Mouse (Mus musculus) frontal cortex, postnatal 14 days (tissue): ENCODE results near the gene Utp20.
"Not testable (repeated sequence)": the region's sequence is repeated elsewhere in the genome, so short reads cannot be mapped to it uniquely, and the experiment has no call there.

Experiments
- DNase-seq, 2 experiments: peaks; one replicate each; pipeline ENCODE4 v3.0.0; 2022; ENCODE audit warnings: low spot score in 2 of 2

Gene Utp20

GRCm38 (mm10) chr10:88783941-88784340 is 42.7 kb downstream of the Utp20 start:
- DNase-seq: no peak

GRCm38 (mm10) chr10:88783135-88783534 is 43.5 kb downstream of the Utp20 start:
- DNase-seq: not testable (repeated sequence)

DNA sequence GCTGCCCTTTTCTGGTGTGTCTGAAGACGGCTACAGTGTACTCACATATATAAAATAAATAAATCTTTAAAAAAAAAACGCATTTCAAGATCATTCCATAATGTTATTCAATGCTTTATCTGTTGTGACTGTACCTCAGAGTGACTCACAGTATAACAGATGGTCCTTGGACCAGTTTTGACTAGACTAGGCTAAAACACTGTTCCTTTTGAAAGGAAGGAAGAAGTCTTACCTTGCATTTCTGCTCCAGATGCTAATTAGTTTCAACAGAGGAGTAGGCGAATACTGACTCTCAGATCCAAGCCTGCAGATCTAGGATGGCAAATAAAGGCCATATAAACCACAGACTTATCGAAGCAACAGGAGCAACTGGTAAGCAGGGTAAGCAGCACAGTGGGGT is 45.9 kb downstream of the Utp20 start:
- DNase-seq: no peak

GRCm38 (mm10) chr10:88776206-88776605 is 50.4 kb downstream of the Utp20 start:
- DNase-seq: no peak

DNA sequence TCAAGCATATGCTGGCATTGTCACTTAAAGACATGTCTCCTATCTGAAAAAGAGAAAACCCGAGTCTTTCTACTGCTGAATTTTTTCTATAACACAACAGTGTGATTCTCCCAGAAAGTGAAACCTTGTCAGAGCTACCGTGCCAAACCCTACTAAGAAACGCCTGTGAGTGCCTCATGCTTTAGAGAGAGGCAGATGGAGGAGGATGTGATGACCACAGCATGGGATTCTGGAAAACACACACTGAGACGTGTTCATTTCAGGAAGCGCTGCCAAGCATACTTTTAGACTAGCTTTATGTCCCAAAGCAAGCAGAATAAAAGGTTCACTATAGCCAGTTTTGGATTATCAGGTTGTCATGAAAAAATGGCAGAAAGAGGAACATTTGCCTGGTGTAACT is 53.6 kb downstream of the Utp20 start:
- DNase-seq: not testable (repeated sequence)

DNA sequence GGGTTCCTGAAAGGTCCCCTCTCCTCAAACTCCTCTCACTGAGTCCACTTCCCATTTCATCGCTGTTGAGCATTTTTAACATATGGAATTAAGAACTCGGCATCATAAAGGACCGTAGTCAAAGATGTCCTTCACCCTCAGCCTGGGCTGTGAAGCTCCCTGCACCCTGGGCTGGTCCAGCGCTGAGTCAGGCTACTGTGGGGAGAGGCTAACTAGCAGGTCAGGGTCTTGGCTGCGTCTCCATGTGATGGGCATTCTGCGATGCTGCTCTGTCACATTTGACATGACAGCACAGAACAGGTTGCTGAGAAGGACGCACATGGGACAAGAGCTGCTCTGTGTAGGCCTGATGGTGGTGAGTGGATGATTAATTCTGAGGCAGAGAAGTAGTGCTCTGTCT is 56.9 kb downstream of the Utp20 start:
- DNase-seq: no peak

GRCm38 (mm10) chr10:88768961-88769360 is 57.6 kb downstream of the Utp20 start:
- no peak for DNase-seq

GRCm38 (mm10) chr10:88765431-88766142 is 61.0 kb downstream of the Utp20 start:
- no peak for DNase-seq

- no peak for DNase-seq
Measured at GRCm38 (mm10) chr10:88761524-88762212, 64.9 kb downstream of the Utp20 start.

DNA sequence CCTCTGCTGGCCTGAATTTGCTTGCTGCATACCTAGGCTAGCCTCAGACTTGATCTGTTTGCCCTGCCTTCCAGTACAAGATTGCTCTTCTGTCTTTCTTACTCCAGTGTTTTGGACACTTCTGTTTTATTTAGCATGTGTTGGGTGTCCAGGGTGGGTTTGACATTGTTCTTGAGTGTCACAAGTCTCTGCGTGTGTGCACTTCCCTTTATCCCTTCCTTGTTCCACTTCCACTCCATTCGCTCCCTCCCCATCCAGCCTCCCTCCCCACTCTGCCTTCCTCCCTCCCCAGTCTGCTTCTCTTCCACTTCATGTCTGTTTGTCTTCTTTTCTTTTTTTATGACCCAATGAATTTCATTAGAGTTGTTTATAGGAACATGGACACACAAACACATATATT is 85.2 kb downstream of the Utp20 start:
- DNase-seq: no peak

GRCm38 (mm10) chr10:88740781-88741180 is 85.8 kb downstream of the Utp20 start:
- DNase-seq: no peak

DNA sequence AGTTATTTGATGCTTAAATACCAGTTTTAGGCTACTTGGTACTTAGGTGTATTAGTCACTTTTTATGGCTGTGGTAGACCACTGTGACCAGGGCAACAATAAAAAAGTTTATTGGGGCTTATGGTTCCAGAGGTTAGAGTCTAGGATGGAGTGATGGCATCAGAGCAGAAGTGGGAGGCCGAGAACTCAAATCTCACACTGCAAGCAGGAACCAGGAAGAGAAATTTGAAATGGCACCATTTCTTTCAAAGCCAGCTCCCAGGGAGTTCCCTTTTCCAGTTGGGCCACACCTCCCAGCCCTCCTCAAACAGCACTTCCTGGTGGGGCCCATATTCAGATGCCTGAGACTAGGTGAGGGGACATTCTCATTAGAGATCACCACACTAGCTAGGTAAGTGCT is 86.8 kb downstream of the Utp20 start:
- DNase-seq: no peak

DNA sequence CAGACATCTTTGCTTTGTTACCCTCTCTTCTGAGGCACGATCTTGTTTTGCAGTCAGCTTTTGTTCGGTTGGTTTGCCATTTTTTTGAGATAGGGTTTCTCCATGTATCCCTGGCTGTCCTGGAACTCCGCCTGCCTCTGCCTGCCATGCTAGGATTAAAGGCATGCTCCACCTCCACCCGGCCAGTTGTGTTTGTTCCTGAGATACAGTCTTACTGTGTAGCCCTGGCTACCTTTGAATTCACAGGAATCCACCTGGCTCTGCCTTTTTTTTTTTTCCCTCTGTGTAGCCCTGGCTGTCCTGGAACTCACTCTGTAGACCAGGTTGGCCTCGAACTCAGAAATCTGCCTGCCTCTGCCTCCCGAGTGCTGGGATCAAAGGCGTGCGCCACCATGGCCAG is 87.5 kb downstream of the Utp20 start:
- DNase-seq: not testable (repeated sequence)

DNA sequence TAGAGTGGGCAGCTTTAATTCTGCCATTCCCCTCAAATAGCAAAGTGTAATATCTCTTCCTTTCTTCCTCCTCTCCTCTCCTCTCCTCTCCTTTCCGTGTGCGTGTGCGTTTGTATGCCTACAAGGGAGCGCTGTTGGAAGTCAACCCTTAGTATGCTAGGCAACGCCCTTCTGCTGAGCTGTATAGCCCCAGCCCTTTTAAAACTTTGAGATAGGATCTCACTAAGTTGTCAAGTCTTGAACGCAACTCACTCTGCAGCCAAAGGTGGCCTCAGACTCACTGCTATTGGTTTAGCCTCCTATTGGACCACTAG is 94.3 kb downstream of the Utp20 start:
- no peak for DNase-seq

- DNase-seq: peak; percentile 15 to 28
Measured at GRCm38 (mm10) chr10:88731496-88732308, 94.9 kb downstream of the Utp20 start.

DNA sequence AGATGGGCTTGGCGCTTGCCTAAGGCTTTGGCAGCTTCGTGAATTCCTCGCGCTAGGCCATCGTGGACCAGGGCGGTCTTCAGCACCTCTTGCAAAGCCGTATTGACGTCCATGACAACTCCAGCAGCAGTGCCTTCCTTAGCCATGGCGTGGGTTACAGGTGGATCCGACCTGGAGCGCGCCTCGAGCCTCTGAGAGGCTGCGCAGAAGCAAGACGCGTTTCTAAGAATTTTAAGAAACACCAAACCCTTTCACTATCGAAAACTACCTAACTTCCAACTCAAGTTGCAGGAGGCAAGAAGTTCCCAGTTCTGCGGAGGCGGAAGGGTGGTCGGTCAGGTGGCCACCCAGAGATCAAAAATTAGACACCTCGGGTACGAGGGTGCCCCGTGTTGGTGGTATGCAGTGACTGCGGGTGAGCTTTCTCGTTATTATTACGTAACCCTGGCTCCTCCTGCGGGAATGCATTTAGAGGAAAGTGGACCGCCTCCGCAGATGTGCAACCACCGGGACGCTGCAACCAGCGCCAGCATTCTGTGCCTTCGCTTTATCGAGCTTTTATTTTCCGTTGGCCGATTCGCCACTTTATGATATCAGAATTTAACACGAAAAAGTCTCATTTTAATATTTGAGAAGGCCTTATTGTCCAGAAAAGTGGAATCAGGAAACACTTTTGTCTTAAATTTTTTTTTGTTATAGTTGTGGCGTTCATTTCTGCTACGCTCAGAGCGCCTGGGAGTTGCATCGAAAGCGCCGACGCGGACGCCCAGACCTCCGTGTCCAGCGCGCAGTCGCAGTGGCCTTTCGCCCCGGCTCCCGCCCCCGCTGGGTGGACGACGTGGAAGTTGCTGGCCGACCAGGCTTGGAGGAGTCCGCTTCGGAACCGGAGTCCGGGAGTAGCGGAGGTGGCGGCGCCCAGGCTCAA is 95.8 kb downstream of the Utp20 start, which contains the start of gene Arl1:
Gene Arl1 (plus strand): TSS at position 288 of the 925 bp plus-strand sequence.
- DNase-seq: peak; percentile 80 to 88

DNA sequence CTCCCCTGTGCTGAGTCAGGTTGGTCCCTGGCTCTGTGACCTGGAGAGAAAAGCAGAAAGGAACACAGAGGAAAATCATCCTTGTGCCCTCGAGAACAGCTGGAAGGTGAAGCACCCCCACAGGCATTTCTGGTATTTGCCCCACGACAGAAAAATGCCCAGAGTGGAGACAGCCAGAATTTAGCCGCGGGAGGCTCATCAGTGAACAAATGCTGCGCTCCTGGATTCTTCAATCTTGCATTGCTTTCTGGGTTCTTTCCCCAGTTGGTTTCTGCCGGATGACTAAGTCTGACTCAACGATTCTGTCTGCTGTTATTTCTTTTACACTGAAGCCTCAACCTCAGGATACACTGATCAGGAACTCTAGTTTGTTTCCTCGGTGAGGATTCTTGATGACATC is 98.4 kb downstream of the Utp20 start:
- DNase-seq: no peak

DNA sequence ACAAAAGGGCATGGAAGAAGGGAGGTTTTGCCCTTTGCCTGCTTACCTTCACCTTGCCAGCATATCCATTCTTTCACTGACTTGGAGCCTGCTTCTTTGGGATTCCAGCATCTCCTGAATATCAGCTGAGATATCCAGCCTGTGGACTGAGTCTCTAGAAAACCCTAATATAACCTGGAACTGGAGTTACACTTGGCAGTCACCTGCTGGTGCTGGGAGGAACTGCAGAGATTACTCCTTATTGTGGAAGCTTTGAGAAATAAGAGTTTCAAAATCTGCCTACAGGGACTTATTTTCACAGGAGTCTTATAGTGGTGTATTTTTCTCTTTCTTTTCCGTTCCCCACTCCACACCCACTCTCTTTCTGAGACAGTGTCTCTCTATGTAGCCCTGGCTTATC is 99.5 kb downstream of the Utp20 start:
- peak; percentile 14 to 52 for DNase-seq

DNA sequence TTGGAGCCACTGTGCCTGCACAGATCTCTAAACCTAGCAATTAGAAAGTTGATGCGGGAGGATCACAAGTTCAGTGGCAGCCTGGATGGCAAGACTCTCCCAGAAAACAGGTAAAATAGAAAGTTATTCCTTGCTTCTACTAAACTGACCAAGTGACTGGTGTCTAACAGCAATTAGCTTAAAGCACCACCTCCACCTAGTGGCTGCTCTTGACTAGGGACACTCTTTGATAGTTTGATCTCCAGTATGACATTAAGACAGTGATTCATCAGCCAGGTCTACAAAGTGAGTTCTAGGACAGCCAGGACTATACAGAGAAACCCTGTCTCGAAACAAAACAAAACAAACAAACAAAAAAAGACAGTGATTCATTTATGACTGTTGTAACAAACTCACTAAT is 101.3 kb downstream of the Utp20 start:
- no peak for DNase-seq

- DNase-seq: no peak
Measured at GRCm38 (mm10) chr10:88719618-88720017, 107.0 kb downstream of the Utp20 start.

DNA sequence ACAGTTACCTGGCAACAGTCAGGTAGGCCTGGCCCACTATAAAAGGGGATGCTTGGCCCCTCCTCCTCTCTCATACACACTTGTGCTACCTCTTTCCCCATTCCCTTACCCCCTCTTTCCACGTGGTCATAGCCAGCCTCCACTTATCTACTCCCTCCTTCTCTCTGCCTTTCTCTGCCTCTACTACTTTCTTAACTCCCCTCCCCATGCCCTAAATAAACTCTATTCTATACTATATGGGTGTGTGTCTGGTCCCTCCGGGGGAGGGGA is 108.9 kb downstream of the Utp20 start:
- no peak for DNase-seq
